Mouse (Mus musculus): ENCODE measurements around the gene Stxbp4.
A peak's percentile ranks its signal among the peaks of the same experiment; 100 is the strongest.

Gene Stxbp4

GRCm38 (mm10) chr11:90553963-90554362 lies 83.9 kb downstream of the Stxbp4 start:
- no peak for DNase-seq

DNA sequence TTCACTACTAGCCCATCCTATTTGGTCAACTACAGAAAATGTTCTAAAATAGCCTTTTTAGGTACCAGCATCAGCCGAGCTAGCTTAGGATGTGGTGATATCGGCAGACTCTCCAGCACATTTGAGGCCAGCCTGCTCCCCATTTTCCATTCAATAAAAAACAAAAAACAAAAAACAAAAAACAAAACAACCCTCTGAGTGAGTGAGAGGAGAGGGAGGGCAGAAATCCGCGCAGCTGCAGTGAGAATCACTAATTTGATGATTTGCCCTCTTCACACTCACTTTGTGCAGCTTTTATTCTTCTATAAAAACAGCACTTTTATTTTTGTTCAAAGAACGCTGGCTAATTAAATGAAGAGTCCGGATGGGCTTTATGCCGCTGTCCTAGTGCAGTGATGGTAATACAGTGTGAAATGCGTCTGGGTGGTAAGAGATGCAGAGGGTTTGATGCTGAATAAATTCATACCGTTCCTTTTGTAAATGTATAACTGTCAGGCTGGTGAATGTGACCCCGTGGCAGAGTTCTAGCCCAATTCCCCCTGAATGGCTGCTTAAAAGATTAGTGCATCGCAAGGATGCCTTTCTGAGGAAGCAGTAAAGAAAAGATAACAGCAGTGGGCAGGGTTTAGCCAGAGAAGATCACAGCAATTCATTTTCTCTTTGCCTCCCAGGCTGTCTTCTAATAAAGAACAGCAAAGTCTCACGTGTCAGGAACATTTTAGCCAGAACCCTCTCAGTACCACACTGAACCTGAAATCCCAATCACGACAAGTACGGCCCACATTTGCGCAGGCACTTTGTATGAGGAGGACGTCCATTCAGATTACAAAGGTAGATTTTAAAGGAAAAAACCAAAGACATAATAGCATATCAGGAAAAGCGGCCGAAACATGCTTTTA lies 85.3 kb downstream of the Stxbp4 start:
- no peak for DNase-seq

GRCm38 (mm10) chr11:90548560-90548959 lies 89.3 kb downstream of the Stxbp4 start:
- no peak for DNase-seq

DNA sequence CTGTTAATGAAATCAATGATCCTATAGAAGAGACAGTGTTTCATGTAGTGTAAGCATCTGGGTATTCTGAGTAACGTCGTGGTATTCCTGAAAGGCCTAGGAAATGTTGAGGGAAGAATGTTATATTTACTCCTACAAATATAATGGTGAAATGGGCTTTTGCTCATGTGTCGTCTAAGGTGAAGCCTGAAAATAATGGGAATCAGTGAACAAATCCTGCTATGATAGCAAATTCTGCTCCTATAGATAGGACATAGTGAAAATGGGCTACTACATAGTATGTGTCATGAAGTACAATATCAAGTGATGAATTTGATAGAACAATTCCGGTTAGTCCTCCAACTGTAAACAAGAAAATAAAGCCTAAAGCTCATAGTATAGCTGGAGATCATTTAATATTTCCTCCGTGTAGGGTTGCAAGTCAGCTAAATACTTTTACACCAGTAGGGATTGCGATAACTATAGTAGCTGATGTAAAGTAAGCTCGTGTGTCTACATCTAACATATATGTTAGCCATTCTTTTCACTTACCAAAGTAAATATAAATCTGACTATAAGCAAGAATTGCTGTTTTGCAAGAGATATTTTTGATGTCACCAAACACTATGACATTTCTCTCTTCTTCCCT lies 99.1 kb downstream of the Stxbp4 start:
- DNase-seq, result no peak

DNA sequence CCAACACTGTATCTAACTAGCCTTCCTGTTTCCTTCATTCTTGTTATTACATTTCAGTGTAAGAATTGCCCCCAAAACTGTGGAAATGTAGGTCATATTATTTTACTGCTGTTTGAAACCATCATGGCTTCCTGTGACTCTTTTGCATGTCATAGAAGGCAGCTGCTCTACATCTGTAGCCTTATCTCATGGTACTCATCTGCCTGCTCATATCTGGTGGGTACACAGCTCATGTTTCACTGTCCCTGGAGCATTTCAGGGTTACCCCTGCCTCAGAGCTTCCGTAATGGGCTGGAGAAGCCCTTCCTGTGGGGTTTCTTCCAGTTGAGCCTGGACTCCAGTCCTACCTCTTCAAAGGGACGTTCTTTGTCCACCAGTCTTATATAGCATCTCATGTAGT lies 112.6 kb downstream of the Stxbp4 start:
- DNase-seq, result peak; percentile 56

- DNase-seq, result no peak
Measured at GRCm38 (mm10) chr11:90521040-90521439, 116.8 kb downstream of the Stxbp4 start.

DNA sequence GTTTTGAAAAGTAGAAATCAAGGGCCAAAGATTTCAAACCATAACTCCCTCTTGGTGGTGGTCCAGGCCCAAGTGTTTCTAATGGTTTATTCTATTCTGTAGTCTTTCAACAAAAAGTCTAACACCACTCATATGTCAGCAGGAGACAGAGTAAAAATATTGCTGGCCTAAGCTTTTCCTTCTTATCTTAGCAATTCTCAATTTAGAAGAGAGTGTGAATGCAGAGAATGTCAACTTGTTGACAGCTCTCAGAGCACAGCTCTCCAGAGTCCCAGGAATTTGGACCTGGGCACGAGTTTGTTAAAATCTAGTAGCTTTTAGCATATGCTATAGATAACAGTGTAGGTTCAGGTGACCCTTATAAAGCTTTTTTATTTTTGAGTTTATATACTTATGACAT lies 120.1 kb downstream of the Stxbp4 start:
- DNase-seq, result no peak

DNA sequence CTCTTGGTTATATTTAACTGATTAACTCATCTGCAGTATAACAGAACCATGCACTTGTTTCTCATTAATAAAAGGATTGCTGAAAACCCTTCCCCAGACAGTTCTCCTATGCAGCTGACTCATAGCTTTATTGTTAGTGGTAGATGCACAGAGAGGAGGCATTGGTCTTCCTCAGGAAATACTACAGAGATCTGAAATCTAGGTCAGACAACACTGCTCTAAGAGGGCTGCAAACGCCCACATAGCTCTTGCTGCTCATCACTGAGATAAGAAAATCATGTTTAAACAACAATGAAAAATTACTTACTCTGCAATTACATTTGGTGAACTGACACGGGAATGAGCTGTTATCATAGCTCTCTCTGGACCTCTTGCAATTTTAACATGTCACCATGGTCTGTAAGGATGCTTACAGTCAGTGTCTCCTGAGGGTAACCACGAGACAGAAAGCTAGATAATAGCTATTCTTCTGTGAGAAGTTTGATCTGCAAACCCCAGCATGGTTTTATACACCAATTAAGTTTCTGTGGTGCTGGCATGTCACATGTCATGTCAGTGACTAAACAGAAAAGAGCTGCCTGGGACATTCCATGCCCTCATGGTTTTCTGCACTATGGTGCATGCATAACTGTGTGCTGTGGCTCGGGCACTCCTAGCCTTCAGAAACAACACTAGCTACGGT lies 125.2 kb downstream of the Stxbp4 start:
- DNase-seq, result peak; percentile 27

GRCm38 (mm10) chr11:90501846-90502245 lies 136.0 kb downstream of the Stxbp4 start:
- DNase-seq, result no peak

GRCm38 (mm10) chr11:90499918-90500317 lies 138.0 kb downstream of the Stxbp4 start:
- no peak for DNase-seq

DNA sequence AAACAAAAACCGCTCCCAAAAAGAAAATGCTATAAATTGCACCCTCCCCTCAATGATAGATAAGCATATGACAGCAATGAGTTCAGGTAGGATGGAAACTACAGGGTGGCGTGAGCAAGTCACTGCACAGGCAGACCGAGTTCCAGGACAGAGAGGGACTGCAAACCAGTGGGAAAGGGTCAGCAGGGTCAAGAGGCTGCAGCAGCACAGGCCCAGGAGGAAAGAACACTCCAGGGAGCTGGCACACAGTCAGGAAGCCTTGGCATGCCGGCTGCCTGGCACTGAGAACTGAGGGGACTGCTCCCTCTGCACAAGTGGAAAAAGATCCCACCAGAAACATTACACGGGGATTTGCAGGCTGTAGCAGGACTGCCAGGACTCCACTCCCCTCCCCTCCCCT lies 139.4 kb downstream of the Stxbp4 start:
- DNase-seq, result no peak

GRCm38 (mm10) chr11:90494981-90495380 lies 142.9 kb downstream of the Stxbp4 start:
- DNase-seq, result no peak

DNA sequence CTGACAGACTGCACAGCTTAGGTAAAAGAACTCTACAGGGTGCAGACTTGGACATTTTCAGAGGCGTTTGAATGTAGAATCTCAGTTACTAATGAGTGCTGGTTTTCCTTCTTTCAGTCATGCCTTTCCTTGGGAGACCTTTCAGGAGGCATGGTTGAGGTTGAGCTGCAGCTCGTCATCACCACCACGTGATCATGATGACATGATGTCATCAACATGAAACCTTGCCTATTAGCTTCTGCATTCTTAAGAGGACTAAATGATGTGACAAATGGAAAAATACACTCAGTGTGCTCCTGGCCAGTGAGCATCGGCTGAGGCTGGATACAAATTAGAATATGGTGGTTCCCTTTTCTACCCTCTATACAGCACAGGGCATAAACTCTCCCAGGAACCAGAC lies 145.4 kb downstream of the Stxbp4 start:
- DNase-seq, result no peak

GRCm38 (mm10) chr11:90489166-90489565 lies 148.7 kb downstream of the Stxbp4 start:
- no peak for DNase-seq

DNA sequence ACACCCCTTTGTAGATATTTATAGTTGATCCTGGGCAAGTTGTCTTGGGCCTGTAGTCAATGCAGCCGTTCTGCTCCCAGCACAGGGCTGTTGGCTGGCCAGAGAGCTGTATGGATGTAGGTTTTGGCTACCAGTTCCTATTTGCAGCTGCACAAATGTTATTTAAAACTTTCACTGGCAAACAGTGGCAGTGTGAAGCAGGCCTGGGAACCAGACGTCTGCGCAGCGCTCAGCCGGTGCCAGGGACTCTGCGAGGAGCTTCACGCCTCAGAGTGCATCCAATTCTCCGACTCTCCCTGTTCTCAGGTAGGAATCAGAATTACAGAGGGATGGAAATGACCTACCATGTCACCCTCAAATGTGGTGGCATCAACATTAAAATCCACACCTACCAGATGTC lies 150.2 kb downstream of the Stxbp4 start:
- no peak for DNase-seq

- DNase-seq, result no peak
Measured at GRCm38 (mm10) chr11:90484750-90485637, 152.9 kb downstream of the Stxbp4 start.

DNA sequence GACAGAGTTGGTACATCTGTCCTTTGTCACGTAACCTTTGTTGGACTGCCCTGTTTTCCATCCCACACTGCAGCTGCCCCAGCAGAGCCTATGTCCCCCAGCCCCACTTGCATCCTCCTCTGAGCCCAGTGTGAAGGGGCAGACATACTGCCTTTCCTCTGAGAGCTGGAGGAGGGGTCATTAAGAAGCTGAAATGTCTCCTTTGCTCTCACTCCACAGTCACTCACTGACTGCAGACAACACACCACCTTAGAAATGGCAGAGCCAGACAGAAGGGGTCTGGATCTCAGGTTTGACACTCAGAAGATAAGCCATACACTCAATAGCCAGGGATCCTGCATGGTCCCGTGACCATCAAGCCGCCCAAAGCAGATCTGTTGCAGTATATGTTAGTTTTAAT lies 154.1 kb downstream of the Stxbp4 start:
- DNase-seq, result no peak

- DNase-seq, result no peak
Measured at GRCm38 (mm10) chr11:90481828-90482227, 156.1 kb downstream of the Stxbp4 start.

GRCm38 (mm10) chr11:90470271-90470670 lies 167.6 kb downstream of the Stxbp4 start:
- no peak for DNase-seq

GRCm38 (mm10) chr11:90464046-90464595 lies 173.8 kb downstream of the Stxbp4 start:
- DNase-seq, result no peak

DNA sequence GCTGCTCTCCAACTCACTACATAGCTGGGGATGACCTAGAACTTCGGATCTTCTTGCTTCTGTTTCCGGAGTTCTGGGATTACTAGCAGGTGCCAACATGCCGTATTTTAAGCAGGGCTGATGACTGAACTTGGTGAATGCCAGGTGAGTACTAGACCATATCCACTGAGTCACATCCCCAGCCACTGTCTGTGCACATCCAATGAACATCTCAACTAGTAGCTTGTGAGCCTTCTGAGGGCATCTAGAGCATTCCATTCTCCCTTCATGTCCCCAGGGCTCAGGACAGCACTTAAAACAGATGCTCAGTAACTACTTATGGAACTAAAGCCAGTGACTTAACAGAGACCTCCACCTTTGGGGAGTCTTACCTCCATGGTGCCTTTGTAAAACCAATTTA lies 177.4 kb downstream of the Stxbp4 start:
- DNase-seq, result no peak

GRCm38 (mm10) chr11:90452134-90452533 lies 185.8 kb downstream of the Stxbp4 start:
- no peak for DNase-seq

Measured in thymus, postnatal 14 days (tissue).